Mouse (Mus musculus) embryonic facial prominence, embryonic 14.5 days (tissue): Measurements from ENCODE around the gene Amz1. TPM values are rescaled to one million over a fixed set of nuclear protein-coding genes. Genes with fewer than 3 reads are reported as not detected.

Experiments used
- ATAC-seq: fragments of 200-750 bp; cut with Nextera tagmentation; 2 replicates; pipeline ENCODE4 v1.8.0; 2017; ENCODE audit warnings: low read depth, moderate number of reproducible peaks, moderate TSS enrichment
- DNase-seq: peaks from one replicate; pipeline ENCODE4 v3.0.0-alpha.2; 2015; ENCODE audit warnings: low spot score
- H3K27ac ChIP-seq: fragments of 300-500 bp; sonication (generic); replicated peaks from 2 replicates; pipeline ENCODE4 v1.5.1; 2014; ENCODE audit warnings: low read depth, mild to moderate bottlenecking, low read length, moderate library complexity
- H3K27me3 ChIP-seq: fragments of 300-500 bp; sonication (generic); replicated peaks from 2 replicates; pipeline ENCODE4 v1.6.1; 2014; ENCODE audit warnings: low read length; ENCODE audit not compliant: control insufficient read depth, insufficient read depth
- H3K36me3 ChIP-seq: fragments of 300-500 bp; sonication (generic); 2 replicates; pipeline ENCODE4 v1.6.1; 2014; ENCODE audit warnings: low read length, mixed read lengths; ENCODE audit not compliant: control insufficient read depth, insufficient read depth
- H3K4me1 ChIP-seq: fragments of 300-500 bp; sonication (generic); 2 replicates; pipeline ENCODE4 v1.6.1; 2014; ENCODE audit warnings: antibody characterized with exemption, low read length; ENCODE audit not compliant: control insufficient read depth, insufficient read depth
- H3K4me2 ChIP-seq: fragments of 300-500 bp; sonication (generic); 2 replicates; pipeline ENCODE4 v1.6.1; 2014; ENCODE audit warnings: low read depth, mild to moderate bottlenecking, low read length, moderate library complexity, mixed read lengths
- H3K4me3 ChIP-seq: fragments of 300-500 bp; sonication (generic); 2 replicates; pipeline ENCODE4 v1.5.1; 2014; ENCODE audit warnings: low read depth, mild to moderate bottlenecking, low read length
- H3K9ac ChIP-seq: fragments of 300-500 bp; sonication (generic); 2 replicates; pipeline ENCODE4 v1.6.1; 2014; ENCODE audit warnings: low read depth, mild to moderate bottlenecking, low read length, moderate library complexity, mixed read lengths
- H3K9me3 ChIP-seq: fragments of 300-500 bp; sonication (generic); 2 replicates; pipeline ENCODE4 v1.6.1; 2016; ENCODE audit warnings: low read length; ENCODE audit not compliant: control insufficient read depth
- WGBS: fragments of 180-500 bp; shearing (Covaris S2); extraction: QIAGEN DNeasy Blood & Tissue Kit; methylation state at CpG from one replicate; pipeline ENCODE4 v1.1.7; 2014; 5-methylcytosine and 5-hydroxymethylcytosine counted together
- polyA plus RNA-seq: library from polyadenylated mRNA; unstranded; fragments of >200 nt; fragmentation: Nextera tagmentation; extraction: Ambion mirVana; gene quantifications from 2 replicates; pipeline ENCODE4 v1.2.1, GENCODE M21; 2014

Gene Amz1
- polyA plus RNA-seq = 0.54 and 0.87 TPM in 2 replicates

- H3K4me1 ChIP-seq = no peaks in the 10 kb centered on the region
- 76% methylated on average over 13 of the region's 13 CpGs for WGBS
- H3K9ac ChIP-seq = no peak within 1 kb of the TSS
- H3K27ac ChIP-seq = no peak within 1 kb of the TSS
- H3K36me3 ChIP-seq = peaks cover 7% of the 10 kb centered on the region
- DNase-seq (no peak), ATAC-seq (no peak)
- no peaks in the 10 kb centered on the region for H3K27me3 ChIP-seq
- H3K4me2 ChIP-seq = no peak within 1 kb of the TSS
- no peaks in the 10 kb centered on the region for H3K9me3 ChIP-seq
- no peak within 1 kb of the TSS for H3K4me3 ChIP-seq
Measured at GRCm38 (mm10) chr5:140723822-140724221, at the start of gene Amz1. TSS of gene Amz1 (plus strand) at chr5:140724127.

GRCm38 (mm10) chr5:140675079-140675478 is 48.8 kb upstream of the Amz1 start:
- Histone ChIP-seq H3K27me3 (no peaks in the 10 kb centered on the region), H3K4me2 (no peak overlapping the region), H3K9me3 (no peaks in the 10 kb centered on the region), H3K4me3 (no peak overlapping the region), H3K9ac (no peak overlapping the region), H3K36me3 (peaks cover 55% of the 10 kb centered on the region), H3K4me1 (no peaks in the 10 kb centered on the region), H3K27ac (no peak overlapping the region)
- 80% methylated on average over 11 of the region's 11 CpGs for WGBS
- ATAC-seq (no peak), DNase-seq (no peak)

GRCm38 (mm10) chr5:140675640-140676039 is 48.3 kb upstream of the Amz1 start:
- no peaks in the 10 kb centered on the region for H3K4me1 ChIP-seq
- H3K9me3 ChIP-seq = no peaks in the 10 kb centered on the region
- DNase-seq (no peak), ATAC-seq (no peak)
- no peak overlapping the region for H3K27ac ChIP-seq
- no peak overlapping the region for H3K9ac ChIP-seq
- 85% methylated on average over 11 of the region's 11 CpGs for WGBS
- H3K4me2 ChIP-seq = no peak overlapping the region
- no peak overlapping the region for H3K4me3 ChIP-seq
- peaks cover 52% of the 10 kb centered on the region for H3K36me3 ChIP-seq
- H3K27me3 ChIP-seq = no peaks in the 10 kb centered on the region

GRCm38 (mm10) chr5:140677137-140677536 is 46.8 kb upstream of the Amz1 start:
- H3K36me3 ChIP-seq = peaks cover 52% of the 10 kb centered on the region
- WGBS = 88% methylated on average over 6 of the region's 6 CpGs
- ATAC-seq = no peak

GRCm38 (mm10) chr5:140680051-140680450 is 43.9 kb upstream of the Amz1 start:
- 82% methylated on average over 6 of the region's 6 CpGs for WGBS
- H3K9ac ChIP-seq = no peak overlapping the region
- no peaks in the 10 kb centered on the region for H3K27me3 ChIP-seq
- H3K4me2 ChIP-seq = no peak overlapping the region
- H3K27ac ChIP-seq = no peak overlapping the region
- H3K9me3 ChIP-seq = no peaks in the 10 kb centered on the region
- peaks cover 44% of the 10 kb centered on the region for H3K36me3 ChIP-seq
- no peak for ATAC-seq
- H3K4me1 ChIP-seq = no peaks in the 10 kb centered on the region
- no peak for DNase-seq
- H3K4me3 ChIP-seq = no peak overlapping the region

More at GRCm38 (mm10) chr5:140677137-140677536, 46.8 kb upstream of the Amz1 start:
- Histone ChIP-seq H3K9me3 (no peaks in the 10 kb centered on the region), H3K27me3 (no peaks in the 10 kb centered on the region), H3K4me3 (no peak overlapping the region), H3K27ac (no peak overlapping the region), H3K4me1 (no peaks in the 10 kb centered on the region), H3K9ac (no peak overlapping the region), H3K4me2 (no peak overlapping the region)
- no peak for DNase-seq

- H3K27ac ChIP-seq = no peak overlapping the region
- peaks cover 44% of the 10 kb centered on the region; the same call in 1 of the 2 replicates for H3K36me3 ChIP-seq
- H3K9me3 ChIP-seq = no peaks in the 10 kb centered on the region
- H3K4me2 ChIP-seq = no peak overlapping the region
- H3K4me1 ChIP-seq = no peaks in the 10 kb centered on the region
- H3K9ac ChIP-seq = no peak overlapping the region
- DNase-seq = no peak
- no peak overlapping the region for H3K4me3 ChIP-seq
- 83% methylated on average over 1 of the region's 1 CpGs for WGBS
- no peak for ATAC-seq
- no peaks in the 10 kb centered on the region for H3K27me3 ChIP-seq
Measured at GRCm38 (mm10) chr5:140680950-140681349, 43.0 kb upstream of the Amz1 start.

- H3K4me2 ChIP-seq = no peak overlapping the region
- no peak for ATAC-seq
- WGBS = 99% methylated on average over 6 of the region's 6 CpGs
- H3K9me3 ChIP-seq = no peaks in the 10 kb centered on the region
- H3K27me3 ChIP-seq = no peaks in the 10 kb centered on the region
- no peak overlapping the region for H3K4me3 ChIP-seq
- H3K9ac ChIP-seq = no peak overlapping the region
- no peak overlapping the region for H3K27ac ChIP-seq
- H3K36me3 ChIP-seq = peaks cover 42% of the 10 kb centered on the region; the same call in 1 of the 2 replicates
- H3K4me1 ChIP-seq = no peaks in the 10 kb centered on the region
- DNase-seq = no peak
Measured at GRCm38 (mm10) chr5:140682113-140682512, 41.8 kb upstream of the Amz1 start.

- no peak overlapping the region for H3K4me2 ChIP-seq
- no peak overlapping the region for H3K9ac ChIP-seq
- peaks cover 53% of the 10 kb centered on the region for H3K36me3 ChIP-seq
- H3K9me3 ChIP-seq = no peaks in the 10 kb centered on the region
- 57% methylated on average over 16 of the region's 16 CpGs for WGBS
- no peaks in the 10 kb centered on the region for H3K4me1 ChIP-seq
- peak; percentile 62 for DNase-seq
- no peaks in the 10 kb centered on the region for H3K27me3 ChIP-seq
- no peak overlapping the region for H3K27ac ChIP-seq
- no peak overlapping the region for H3K4me3 ChIP-seq
- peak; percentile 56; the same call in 1 of the 2 replicates for ATAC-seq
Measured at GRCm38 (mm10) chr5:140684343-140685148, 39.4 kb upstream of the Amz1 start.

- H3K36me3 ChIP-seq = peaks cover 72% of the 10 kb centered on the region
- no peaks in the 10 kb centered on the region for H3K4me1 ChIP-seq
- ATAC-seq = no peak
- H3K4me2 ChIP-seq = no peak overlapping the region
- no peak overlapping the region for H3K4me3 ChIP-seq
- 71% methylated on average over 3 of the region's 3 CpGs for WGBS
- H3K27ac ChIP-seq = no peak overlapping the region
- H3K9ac ChIP-seq = no peak overlapping the region
- H3K9me3 ChIP-seq = no peaks in the 10 kb centered on the region
- H3K27me3 ChIP-seq = no peaks in the 10 kb centered on the region
- no peak for DNase-seq
Measured at GRCm38 (mm10) chr5:140688434-140688833, 35.5 kb upstream of the Amz1 start.
